Mouse (Mus musculus) E14TG2a.4 (cell line): ENCODE results near the gene Tvp23b.

Experiments
- CTCF ChIP-seq: conservative IDR thresholded peaks from 2 replicates; pipeline ENCODE4 v1.5.1; 2014; ENCODE audit warnings: low read length
- NANOG ChIP-seq: IDR thresholded peaks from 2 replicates; pipeline ENCODE4 v1.6.1; 2014; ENCODE audit warnings: borderline replicate concordance, low read length, mixed read lengths

GRCm38 (mm10) chr11:62963292-62963691 lies 84.0 kb downstream of the Tvp23b start:
- TF ChIP-seq CTCF: no peak
- TF ChIP-seq NANOG: no peak
